Mouse (Mus musculus) kidney, postnatal 10 days (tissue): Measurements from ENCODE around the gene Nudt16l1.

ENCODE experiments used
- DNase-seq: peaks from one replicate; pipeline ENCODE4 v3.0.0; 2021; ENCODE audit warnings: mixed read lengths

The Nudt16l1 gene

GRCm38 (mm10) chr16:4963797-4964709 is 25.5 kb downstream of the Nudt16l1 start, which contains the start of gene Anks3:
Gene Anks3 (minus strand): TSS chr16:4964205.
- DNase-seq, result peak; percentile 98

DNA sequence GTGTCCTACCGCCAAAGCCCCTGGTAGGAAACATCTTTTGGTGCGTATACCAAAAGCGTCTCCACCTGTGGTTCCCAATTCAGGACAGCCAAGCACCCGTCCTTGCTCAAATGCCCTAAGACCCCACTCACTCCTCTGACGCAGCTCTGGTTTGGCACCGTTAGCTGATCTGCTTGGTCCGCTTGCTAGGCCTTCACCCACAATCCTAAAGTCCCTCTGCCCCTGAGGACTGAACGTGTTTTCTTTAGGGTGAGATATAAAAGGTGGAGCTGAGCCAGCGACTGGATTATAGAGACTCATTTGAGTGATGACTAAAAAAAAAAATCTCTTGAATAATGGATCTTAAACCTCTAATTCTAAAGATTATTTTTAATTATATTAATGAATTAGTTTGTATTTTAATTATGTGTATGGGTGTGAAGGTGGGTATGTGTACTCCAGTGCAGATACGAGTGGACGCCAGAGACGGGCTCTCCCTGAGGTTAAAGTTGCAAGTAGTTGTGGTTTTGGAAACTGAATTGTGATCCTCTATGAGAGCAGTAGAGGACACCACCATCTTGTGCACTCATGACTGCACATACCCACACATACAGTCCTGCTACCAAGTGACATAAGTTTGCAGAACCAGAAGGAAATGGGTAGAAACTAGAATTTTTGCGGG is 26.3 kb downstream of the Nudt16l1 start:
- no peak for DNase-seq

GRCm38 (mm10) chr16:4965392-4966129 is 27.0 kb downstream of the Nudt16l1 start:
- DNase-seq, result no peak

DNA sequence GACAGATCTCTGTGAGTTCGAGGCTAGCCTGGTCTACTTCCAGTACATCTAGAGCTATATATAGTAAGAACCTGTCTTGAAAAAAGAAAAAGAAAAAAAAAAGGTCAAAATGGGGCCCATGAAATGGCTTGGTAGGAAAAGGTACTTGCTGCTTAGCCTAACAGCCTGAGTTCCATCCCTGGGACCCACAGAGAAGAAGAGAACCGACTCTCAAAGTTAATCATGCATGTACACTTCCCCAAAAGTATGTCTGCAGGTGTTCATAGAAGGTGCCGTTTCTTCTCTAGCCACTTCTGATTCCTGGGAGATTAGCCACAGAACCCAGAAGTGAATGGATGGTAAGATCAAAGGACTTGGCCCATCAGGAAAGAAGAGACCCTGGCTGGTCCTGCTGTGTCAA is 29.9 kb downstream of the Nudt16l1 start:
- no peak for DNase-seq

DNA sequence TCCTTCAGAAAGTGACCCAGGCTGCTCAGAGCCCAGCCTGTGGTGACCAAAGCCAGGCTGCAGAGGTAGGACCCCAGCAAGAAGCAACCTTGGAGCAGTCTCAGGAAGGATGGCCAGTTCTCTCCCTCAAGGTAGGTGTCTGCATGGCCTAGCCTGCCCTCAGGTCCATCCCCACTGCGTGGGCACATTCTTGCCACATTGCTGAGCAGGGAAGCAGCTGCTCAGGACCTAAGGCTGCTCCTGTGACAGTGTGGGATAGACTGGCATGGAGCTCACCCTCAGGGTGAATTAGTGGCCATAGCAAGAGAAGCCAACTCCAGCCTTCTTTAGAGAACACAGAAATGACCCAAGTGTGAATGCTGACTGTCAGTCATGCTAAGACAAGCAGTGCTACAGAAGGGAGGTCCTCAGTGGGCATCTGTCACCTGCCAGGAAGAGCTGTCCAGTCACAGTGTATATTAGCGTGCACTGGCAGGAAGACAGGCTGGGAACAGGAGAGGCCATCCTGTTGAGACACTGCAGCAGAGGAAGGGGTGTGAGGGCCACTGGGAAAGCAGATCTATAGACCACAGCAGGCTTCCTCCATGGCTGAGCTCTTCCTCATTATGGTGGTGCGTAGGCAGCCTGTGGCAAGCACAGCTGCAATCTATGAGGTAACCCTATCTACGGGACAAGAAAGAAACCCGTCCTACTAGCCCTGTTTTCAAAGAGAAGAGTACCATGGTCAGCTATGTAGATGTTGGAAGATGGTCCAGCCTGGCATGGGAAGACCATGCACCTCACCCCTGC is 30.7 kb downstream of the Nudt16l1 start:
- peak; percentile 6 for DNase-seq

DNA sequence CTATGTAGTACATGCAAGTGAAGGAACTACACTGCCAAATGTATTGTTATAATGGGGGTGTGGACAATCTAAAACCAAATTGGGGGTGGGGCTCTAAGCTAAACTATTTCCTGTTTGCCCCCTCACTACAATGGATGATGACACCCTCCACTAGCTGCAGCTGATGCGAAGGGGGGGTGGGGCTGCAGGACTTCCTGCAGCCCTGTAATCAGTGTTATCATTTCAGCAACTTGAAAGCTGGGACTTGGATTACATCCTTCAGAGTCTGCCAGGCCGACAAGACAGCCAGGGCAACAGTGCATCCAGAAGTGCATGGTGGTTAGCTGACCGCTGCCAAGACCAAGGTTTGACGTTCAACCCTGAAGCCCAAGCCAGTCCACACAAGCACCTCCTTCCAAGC is 33.1 kb downstream of the Nudt16l1 start:
- peak; percentile 56 for DNase-seq

GRCm38 (mm10) chr16:4974521-4974920 is 36.0 kb downstream of the Nudt16l1 start:
- DNase-seq, result peak; percentile 1

DNA sequence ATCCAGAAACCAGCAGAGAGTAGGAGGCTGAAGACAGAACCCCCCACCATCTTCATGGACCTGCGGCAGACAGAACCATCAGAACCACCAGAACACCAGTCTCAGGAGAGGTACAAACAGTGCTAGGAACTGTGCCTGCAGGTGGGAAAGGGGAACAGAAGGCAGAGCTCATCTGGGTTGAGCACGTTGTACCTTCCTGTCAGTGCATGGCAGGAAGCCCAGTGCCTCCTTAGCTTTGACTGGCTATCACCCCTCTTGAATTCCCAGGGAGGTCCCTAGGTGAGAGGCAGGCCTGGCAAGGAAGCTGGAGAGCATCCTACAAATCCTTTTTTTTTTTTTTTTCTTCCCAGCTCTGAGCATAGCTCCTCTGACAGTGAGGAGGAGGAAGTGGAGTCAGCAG is 37.6 kb downstream of the Nudt16l1 start:
- peak; percentile 3 for DNase-seq

DNA sequence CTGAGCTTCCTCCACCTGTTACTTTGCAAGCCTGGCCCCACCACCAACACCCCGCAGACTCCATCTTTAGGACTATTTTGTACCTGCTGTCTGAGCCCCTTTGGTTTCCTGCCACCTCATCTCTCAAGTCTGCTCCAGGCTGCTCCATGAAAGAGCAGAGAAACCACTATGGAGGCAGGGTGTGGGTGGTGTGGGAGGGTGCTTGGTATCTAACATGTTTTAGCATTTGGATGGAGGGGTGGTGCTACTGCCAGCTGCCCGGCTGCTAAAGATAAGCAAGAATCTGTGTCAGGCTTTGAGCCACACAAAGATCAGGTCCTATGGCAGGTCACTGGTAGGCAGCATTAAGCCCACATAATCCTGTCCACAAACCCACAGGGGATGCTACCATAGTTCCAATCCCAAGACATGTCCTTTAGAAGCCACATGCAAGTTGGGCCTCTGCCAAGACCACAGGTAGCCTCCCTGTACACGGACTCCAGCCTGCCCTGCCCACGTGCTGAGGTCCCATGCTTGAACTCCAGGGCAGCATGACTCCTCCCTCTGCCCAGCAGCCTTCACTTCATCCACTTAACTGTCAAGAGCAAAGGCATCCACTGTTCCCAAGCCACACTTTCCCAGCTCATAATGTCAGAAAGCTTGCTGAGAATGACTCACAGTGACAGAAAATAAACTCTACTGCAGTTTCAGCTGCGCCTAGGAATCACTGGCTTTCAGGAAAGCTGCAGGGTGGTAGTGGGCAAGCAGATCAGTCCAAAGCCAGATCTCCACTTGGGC is 39.9 kb downstream of the Nudt16l1 start:
- peak; percentile 47 for DNase-seq

- peak; percentile 58 for DNase-seq
Measured at GRCm38 (mm10) chr16:4979755-4980380, 41.3 kb downstream of the Nudt16l1 start.

DNA sequence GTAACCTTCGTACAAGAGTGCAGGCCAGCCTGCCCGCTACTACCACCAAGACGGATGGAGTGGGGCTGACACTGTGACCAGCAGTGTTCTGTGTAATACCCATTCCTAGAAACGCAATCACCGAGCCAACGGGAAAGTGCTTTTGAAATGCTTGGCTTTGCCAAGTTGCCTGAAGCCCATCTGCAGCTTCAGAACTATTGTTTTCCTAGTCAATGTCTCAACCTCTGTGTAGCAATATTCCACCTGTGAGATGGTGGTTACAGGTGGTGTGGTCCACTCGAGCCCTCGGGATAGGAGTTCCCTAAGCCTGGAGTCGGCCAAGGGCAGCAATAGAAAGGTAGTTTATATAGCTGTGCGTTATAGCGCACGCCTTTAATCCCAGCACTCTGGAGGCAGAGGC is 46.2 kb downstream of the Nudt16l1 start:
- no peak for DNase-seq
